Mouse (Mus musculus) thymus, postnatal 14 days (tissue): ENCODE results near the gene Col28a1.

Experiments
- DNase-seq: peaks from one replicate; pipeline ENCODE4 v3.0.0; 2021

Gene Col28a1

DNA sequence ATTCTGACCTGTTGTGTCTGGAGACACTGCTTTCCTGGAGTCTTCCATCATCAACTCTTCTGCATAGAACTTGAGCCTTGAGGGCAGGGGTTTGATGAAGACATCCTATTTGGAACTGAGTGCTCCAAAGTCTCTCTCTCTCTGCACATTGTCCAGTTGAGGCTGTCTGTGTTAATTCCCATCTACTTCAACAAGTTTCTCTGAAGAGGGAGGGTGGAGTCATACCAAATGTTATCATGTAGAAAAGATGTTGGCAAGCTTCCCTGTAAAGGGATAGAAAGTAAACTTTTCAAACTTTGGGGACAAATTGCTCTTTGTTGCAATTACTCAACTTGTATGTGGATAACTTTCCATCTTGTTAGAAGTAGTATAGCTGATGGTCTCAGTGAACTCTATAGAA, at the start of gene Col28a1:
Col28a1 (minus strand) TSS at position 101 of the 400 bp plus-strand sequence.
- DNase-seq = no peak

DNA sequence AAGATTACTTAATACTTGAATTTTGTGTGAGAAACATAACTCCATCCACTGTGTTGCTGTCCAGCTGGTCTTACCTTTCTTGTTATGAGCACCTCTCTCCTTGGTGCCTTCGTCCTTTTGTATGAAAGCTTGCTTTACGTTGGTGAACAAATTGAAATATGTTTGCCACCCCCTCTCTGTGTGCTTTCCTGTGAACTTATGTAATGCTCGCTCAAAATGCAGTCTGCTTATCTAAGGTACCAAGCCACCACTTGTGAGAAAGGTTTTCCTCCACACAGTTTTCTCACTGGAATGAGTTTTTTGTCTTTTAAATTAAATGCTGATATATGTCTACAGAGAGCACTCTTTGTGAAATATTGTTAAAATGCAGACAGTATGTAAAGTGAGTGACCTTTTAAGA, 36.2 kb upstream of the Col28a1 start:
- no peak for DNase-seq

- no peak for DNase-seq
Measured at GRCm38 (mm10) chr6:8227035-8227434, 34.6 kb upstream of the Col28a1 start.

DNA sequence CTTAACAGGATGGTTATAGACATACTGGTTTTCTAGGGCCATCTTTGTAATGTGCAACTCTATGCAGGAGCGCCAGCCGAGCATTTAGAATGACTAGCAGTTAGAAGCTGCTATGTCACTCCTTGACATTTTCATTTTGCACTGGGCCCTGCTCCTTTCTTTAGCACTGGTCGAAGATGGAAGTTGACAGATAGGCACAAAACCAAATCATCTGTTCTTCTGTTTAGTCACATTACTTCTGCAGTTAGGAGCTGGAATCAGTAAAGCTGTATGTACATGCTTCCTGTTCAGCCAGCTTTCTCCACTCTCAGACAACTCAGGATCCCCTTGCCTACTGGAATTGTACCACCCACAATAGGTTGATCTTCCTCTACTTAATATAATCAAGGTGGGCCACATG, 18.2 kb upstream of the Col28a1 start:
- no peak for DNase-seq

- DNase-seq = no peak
Measured at GRCm38 (mm10) chr6:8209866-8210186, 17.4 kb upstream of the Col28a1 start.

DNA sequence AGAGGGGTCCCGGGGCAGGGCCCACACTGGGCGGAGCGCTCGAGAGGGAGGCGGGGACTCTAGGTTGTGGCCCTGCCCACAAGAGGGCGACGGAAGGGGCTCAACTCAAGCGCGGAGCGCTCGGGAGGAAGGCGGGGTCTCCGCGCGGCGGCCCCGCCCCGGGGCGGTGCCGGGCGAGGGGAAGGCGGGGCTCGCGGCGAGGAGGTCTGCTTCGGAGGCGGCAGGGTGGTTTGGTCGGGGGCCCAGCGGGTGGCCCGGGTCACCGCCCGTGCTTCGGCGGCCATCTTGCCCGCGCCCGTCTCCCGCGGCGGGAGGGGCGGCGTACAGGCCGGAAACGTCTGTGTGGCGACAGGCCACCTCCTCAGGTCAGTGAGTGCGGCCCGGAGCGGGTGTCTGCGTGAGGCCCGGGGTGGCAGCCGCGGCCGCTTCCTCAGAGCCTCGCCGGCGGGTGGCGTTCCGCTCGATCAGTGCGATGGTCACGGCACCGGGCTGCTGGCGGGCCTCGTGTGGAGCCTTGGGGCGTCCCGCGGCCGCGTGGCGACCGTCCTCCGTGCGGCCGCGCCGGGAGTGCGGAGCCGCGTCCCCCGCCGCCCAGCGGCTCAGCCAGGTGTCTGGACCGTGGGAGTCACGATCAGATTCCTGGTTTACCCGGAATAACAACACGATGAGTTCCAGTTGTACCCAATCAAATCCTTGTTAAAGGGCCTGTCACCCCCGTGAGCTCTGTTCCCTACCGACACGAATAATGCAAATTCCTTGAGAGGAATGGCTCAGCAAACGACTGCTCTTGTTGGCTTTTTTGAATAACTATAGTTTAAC, 16.8 kb upstream of the Col28a1 start, which contains the start of gene Mios:
Mios (plus strand) TSS at position 176 of the 819 bp plus-strand sequence.
- DNase-seq = peak; percentile 91

DNA sequence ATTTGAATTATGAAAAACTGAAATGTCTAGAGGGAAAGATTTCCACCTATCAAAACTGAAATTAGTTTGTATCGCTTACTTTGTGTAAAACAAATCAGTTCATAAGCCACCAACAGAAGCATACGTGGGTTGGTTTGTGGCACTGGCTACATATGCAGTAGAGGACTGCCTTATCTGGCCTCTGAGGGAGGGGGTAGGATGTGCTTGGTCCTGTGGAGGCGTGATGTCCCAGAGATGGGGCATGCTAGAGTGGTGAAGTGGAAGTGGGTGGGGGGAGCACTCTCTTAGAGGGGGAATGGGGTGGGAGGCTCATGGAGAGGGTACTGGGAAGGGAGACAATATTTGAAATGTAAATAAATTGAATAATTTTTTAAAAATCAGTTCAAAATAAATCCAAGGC, 2.5 kb downstream of the Col28a1 start:
- no peak for DNase-seq

GRCm38 (mm10) chr6:8188599-8189233, 3.7 kb downstream of the Col28a1 start:
- no peak for DNase-seq

DNA sequence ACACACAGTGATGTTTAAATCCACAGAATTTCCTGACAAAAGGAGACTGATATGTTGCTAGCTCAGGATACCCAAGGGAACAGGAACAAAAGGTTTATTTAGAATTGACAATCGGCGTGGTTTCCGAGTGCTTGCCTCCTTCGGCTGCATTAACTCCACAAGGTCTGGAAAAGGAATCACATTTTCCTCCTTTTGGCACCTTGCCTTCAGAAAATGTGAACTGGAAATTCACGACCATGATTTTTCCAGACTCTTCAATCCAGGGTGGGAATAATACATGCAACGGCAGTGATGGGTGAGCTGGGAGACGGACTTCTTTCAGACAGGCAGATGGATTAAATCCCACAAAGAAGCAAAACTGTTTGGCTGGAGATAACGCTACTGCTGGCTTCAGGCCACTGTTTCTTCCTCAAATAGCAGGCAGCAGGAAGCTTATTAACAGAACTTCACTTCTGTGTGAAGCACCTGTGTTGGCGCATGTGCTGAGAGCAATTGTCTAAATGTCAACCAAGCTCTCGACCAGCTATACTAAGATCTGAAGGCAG, 13.9 kb downstream of the Col28a1 start:
- DNase-seq = no peak

GRCm38 (mm10) chr6:8176116-8176515, 16.3 kb downstream of the Col28a1 start:
- DNase-seq = no peak

DNA sequence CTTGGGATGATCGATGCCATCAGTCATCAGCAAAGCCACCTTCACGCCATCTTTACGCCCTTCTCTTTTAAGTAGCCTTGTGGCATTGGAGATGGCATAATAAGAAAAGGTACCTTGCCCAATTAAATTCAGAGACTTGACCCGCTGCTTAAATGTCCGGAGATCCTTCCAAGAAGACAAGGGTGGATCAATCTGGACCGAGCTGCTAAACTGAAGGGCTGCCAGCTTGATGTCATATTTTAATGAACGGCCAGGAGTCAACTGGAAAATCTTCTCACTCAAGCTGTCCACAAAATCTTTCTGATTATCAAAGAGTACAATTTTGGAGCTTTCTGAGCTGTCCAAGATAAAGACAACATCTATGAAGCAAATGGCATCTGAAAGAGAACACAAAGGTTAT, 17.1 kb downstream of the Col28a1 start:
- DNase-seq = no peak

DNA sequence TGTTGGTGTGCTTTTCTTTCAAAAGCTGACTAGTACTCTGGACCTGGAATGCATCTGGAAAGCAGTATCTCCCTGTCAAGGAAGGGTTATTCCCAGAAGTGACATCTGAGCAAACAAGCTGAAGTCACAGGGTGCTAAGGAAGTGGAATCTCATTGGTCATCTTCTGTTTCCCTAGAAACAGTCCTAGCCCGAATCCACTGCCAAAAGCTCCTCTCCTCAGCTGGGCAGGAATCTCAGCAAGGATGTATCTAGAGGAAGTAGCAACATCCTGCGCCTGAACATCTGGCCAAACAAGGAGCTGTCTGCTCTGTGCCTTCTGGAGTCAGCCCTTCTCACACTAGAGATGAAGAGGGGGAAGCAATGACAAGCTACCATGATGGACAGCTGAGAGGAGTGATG, 18.4 kb downstream of the Col28a1 start:
- DNase-seq = no peak

DNA sequence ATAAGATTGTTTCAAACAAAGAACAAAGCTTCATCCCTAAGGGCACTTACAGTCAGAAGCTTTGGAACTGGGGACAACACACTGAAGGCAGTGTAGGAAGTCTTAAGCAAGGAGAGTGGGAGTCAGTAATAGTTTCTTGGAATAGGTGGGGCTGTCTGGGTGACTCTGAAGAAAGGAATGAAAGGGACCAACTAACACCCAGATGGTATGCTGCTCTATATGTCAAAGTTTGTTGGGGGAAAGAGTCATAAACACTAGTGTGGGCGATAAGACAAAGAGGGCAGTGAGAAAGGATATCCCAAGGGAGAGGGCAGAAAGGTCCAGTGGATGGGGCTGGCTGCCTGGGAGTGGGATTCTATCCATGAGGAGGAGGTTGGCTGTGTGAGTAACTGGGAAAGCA, 20.3 kb downstream of the Col28a1 start:
- no peak for DNase-seq

GRCm38 (mm10) chr6:8164741-8165140, 27.7 kb downstream of the Col28a1 start:
- no peak for DNase-seq

- DNase-seq = no peak
Measured at GRCm38 (mm10) chr6:8160001-8160400, 32.4 kb downstream of the Col28a1 start.

DNA sequence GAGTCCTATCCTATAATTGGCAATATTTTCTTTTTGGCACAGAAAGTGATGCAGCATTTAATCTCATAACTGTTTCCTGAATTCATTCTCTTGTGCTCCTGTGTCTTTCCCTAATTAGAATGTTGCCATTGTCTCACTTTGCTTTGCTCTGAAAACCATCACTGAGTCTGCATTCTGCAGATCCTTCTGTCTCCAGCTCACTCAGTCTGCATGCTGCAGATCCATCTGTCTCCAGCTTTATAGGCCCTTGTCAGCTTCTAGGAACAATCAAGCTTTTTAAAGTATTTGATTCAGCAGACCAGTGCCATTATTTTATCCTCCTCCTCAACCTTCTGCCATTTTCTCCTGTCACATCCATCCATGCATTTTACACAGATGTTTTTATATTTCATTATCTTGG, 35.3 kb downstream of the Col28a1 start:
- no peak for DNase-seq

DNA sequence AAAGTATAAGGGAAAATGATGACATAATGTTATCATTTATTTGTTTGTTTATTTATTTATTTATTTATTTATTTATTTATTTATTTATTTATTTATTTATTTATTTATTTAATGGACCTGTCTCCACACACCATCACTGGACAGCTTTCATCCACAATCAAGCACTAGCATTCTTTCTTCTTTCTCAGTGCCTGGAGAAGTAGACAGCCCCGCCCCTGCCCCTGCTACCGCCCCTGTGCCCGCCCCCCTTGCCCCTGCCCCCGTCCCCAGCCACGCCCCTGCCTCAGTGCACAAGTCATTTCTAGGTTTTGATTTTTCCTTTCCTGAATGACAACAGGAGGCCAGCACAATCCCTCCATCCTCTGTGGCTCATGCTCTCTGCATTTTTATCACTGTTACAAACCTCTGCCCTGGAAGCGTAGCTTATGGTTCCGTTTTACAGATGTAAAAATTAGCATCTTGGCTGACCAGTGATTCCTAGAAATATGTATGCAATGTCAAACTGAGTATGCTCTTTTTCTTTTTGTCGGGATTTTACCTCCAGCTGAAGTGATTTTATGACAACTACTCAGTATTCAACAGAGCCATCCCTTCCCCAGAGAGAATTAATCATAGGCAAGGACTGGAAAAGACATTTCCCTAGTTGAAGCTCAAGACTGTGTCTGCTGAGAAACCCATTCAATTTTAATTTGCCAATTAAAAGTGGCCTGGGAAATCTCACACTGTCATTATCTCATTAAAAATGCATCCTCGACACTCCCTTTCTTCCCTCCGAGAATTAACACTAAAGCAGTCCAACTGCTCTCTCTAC, 39.7 kb downstream of the Col28a1 start:
- no peak for DNase-seq

DNA sequence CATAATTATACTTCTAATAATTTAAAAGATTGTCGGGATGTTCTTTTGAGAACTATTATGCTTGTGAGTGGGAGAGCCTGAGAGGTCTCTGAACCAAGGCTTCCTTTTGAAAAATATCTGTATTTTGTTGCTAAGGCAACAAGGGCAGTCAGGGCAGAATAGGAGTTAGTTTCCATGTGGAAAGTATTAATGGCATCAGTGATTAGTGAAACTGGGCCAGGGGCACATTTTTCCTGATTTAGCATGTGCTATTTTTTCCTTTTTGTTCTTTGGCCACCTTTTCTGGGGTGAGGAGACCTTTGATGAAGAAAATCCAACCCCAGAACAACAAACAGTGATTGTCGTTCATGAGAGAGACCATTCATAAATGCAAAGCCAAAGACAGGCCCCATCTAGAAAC, 43.5 kb downstream of the Col28a1 start:
- DNase-seq = no peak

DNA sequence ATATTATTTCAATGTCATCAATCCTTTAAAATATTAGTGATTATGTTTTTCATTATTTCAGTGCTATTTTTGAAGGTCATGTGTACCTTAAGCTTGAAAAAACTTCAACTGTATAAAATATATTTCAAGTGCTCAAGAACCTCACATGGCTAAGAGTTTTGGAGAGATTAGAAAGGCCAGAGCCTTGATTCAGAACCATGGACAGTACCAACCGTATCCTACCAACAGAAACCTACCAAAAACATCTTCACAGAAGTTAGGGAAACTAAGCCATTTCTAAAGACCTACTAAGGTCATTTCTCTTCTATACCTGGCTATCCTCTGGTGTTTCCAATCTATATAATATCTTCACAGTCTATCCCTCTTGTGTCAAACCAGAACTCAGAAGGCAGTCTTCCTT, 50.5 kb downstream of the Col28a1 start:
- DNase-seq = peak; percentile 4

DNA sequence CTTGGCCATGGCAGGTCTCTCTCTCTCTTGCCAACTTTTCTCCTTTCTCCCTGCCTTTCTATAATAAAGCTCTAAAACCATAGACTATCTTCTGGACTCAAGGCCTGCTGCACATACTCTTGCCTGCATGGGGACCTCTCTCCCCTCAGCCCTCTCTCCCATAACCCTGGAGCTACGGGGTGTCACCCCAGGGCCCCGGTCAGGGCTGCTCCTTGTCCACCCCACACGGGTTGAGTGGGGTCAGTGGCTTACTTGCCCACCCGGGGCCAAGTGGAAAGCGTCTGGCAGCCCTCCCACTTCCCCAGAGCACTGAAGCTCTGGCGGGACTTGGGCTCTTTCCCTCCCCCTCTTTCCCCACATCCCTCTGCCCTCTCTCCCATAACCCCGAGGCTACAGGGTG, 62.3 kb downstream of the Col28a1 start:
- no peak for DNase-seq

DNA sequence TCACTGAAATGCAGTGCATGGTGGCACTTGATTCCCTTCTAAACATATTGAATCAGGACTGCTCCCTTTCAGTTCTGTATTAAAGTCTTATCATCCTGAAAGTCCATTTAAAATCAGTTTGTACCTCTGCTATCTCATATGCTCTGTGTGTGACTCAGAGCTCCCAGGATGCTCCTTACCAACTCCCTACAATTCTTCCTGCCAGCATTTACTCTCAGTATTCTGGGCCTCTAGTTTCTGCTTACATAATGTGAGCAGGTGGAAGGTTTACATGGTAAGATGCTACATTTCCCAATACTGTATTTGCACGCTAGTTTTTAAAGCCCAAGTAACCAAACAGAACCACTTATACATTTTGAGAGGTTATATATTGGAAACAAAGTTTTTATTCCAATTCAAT, 64.3 kb downstream of the Col28a1 start:
- DNase-seq = no peak

GRCm38 (mm10) chr6:8126545-8126944, 65.9 kb downstream of the Col28a1 start:
- DNase-seq = no peak

- DNase-seq = no peak
Measured at GRCm38 (mm10) chr6:8119116-8119515, 73.3 kb downstream of the Col28a1 start.

DNA sequence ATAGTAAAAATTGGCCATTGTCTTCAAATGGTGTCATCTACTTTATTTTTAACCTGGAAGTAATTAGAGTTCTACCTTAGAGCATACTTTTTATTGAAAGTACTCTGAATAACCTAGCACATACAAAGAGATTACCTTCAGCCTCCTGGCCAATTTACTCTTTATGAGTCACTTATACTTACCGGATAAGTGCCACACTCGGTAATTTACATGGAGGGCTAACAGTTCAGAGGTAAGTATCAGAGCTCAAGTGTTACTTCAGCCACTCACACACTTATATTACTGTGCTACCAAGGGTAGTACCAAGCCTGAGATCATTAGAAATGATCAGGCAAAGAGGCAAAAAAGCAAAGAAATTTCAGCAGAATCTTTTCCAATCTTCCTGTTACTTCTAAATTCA, 73.8 kb downstream of the Col28a1 start:
- no peak for DNase-seq
